Mouse (Mus musculus) thymus, adult 2 months (tissue): Measurements from ENCODE around the gene Olfr342.

ENCODE experiments used
- CTCF ChIP-seq: fragments of 200-500 bp; IDR thresholded peaks from 2 replicates; pipeline ENCODE4 v1.5.1; 2012; ENCODE audit warnings: mild to moderate bottlenecking, control low read depth, low read length, moderate library complexity, borderline replicate concordance; ENCODE audit not compliant: control insufficient read depth, poor library complexity, insufficient read depth; ENCODE audit errors: extremely low read depth
- POLR2A ChIP-seq: fragments of 200-500 bp; IDR thresholded peaks from 2 replicates; pipeline ENCODE4 v1.6.1; 2012; ENCODE audit warnings: mild to moderate bottlenecking, low read length, control low read depth, moderate library complexity; ENCODE audit not compliant: control insufficient read depth, poor library complexity, insufficient read depth; ENCODE audit errors: extremely low read depth

DNA sequence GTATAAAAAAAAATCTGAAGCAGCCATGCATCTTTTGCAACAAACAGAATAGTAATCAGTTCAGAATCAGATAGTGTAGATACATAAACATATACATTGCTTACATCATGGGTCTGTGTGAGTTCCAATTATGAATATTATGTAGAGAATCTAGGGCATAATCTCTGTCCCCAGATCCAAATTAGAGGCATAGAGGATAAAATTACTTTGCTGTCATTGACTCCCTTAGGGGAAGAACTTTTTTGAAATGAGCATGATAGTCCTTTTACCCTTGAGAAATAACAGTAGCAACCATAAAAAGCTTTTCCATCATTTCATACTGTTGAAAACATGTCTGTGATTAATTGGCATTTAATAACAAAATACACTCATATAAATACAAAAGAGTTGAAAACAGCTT, 42.4 kb upstream of the Olfr342 start, which contains the start of gene Olfr341:
- no peak for TF ChIP-seq POLR2A
- TF ChIP-seq CTCF, result no peak
